Mouse (Mus musculus) kidney, adult 2 months (tissue): ENCODE measurements around the gene Rtn4rl1.
A peak's percentile ranks its signal among the peaks of the same experiment; 100 is the strongest.

Experiments
- CTCF ChIP-seq: fragments of 200-500 bp; conservative IDR thresholded peaks from 2 replicates; pipeline ENCODE4 v1.5.1; 2011; ENCODE audit warnings: low read depth, mild to moderate bottlenecking, control low read depth, low read length, moderate library complexity, mixed read lengths; ENCODE audit not compliant: insufficient read depth, insufficient read length
- POLR2A ChIP-seq: fragments of 200-500 bp; IDR thresholded peaks from one replicate; pipeline ENCODE4 v1.6.1; 2011; ENCODE audit warnings: low read depth, low read length, control low read depth

DNA sequence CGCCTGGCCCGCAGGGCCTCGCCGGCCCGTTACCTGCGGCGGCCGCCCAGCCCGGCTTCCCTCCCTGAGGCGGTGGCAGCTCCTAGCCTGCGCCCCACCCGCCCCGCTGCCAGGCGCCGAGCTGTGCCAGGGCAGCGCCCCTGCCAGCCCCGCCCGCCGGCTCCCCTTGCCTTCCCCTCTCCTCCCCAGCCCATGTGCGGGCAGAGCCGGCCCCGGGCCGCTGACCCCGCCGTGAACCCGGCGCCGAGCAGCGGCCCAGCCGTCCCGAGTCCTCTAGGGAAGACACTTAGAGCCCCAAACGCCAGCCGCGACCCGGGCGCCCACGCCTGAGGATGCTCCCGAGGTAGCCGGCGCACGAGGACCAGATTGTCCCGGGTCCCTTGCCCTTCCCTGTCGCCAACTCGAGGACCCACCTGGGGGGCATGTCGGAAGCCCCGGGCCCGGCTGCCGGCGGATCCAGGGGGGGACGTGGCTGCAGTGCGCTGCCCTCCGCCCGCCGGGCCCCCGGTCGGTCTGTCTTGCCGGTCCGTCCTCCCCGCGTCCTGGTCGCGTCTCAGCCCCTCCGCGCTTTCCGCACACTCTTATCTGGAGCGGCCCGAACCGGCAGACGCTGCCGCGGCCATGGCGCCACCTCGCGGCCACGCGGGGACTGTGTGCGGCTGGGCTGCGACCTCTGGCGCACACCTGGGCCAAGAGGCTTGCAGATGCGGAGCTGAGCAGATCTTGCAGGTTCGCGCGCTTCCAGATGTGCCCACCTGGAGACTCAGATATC is 24.8 kb upstream of the Rtn4rl1 start:
- TF ChIP-seq CTCF, result peak; percentile 86
- peak; percentile 27 for TF ChIP-seq POLR2A
